ENCODE assay signal across 8 mouse cellular contexts in the genomic region with DNA sequence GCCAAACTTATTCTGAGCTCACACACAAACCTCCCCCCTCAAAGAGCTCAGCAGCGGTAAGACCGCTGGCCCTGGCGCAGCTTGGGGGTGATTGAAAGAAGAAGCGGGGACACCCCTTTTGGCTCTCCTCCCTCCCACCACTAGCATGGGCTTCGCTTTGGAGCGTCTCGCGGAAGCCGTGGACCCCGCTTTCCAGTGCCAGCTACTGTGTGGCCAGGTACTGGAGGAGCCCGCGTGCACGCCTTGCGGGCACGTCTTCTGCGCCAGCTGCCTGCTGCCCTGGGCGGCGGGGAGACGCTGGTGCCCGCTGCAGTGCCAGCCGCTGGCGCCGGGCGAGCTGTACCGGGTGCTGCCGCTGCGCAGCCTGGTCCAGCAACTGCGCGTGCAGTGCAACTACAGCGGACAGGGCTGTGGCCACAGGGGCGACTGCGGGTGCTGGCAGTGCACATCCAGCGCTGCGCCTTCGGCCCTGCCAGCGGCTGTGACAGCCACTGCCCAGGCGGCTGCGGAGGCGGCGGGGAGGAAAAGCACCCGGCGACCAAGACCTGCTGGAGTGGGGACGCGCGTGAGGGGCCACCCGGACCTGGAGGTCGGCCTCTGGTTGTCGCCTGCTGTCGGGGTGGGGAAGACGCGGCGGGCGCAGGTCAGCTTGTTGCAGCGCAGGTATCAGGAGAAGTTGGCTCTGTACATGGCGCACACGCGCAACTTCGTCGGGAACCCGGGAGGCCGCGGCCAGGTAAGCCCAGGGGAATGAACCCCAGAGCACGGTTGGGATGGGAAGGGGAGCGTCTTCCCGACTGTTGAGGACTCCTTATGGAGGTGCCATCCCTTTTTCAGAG. TPM values are rescaled to one million over a fixed set of nuclear protein-coding genes. Genes with fewer than 3 reads are reported as not detected.
DNase-seq lines count a peak whose midpoint lies in the region; ATAC-seq and TF ChIP-seq lines count a peak whose summit lies in the region.

Gene Pdzrn4, plus strand, starts transcription at position 112 of the 839 bp plus-strand sequence.

- H3K9me3 ChIP-seq in lung, postnatal 0 days (ENCODE audit: low read length): no peaks in the 10 kb centered on the region
- no peaks in the 10 kb centered on the region for H3K9me3 ChIP-seq in forebrain, embryonic 11.5 days (ENCODE audit: control insufficient read depth, low read length)
- no peaks in the 10 kb centered on the region for H3K9me3 ChIP-seq in heart, postnatal 0 days (replicated peaks; ENCODE audit: control insufficient read depth, low read length)
- H3K9me3 ChIP-seq in midbrain, postnatal 0 days (ENCODE audit: low read length): no peaks in the 10 kb centered on the region

- WGBS in lung, postnatal 0 days: under 1% methylated on average over 65 of the region's 65 CpGs
- under 1% methylated on average over 64 of the region's 65 CpGs for WGBS in forebrain, embryonic 11.5 days
- 1% methylated on average over 64 of the region's 65 CpGs for WGBS in heart, postnatal 0 days
- under 1% methylated on average over 63 of the region's 65 CpGs for WGBS in midbrain, postnatal 0 days

- TF ChIP-seq CTCF in lung, postnatal 0 days (IDR thresholded peaks at IDR 0.05): no peak
- TF ChIP-seq CTCF in heart, postnatal 0 days (IDR thresholded peaks at IDR 0.05; ENCODE audit: low read depth): no peak
- peak; percentile 5 for TF ChIP-seq CTCF in left cerebral cortex, adult 2 months (IDR thresholded peaks at IDR 0.05)
- TF ChIP-seq CTCF in midbrain, postnatal 0 days (IDR thresholded peaks at IDR 0.05): no peak

- H3K4me1 ChIP-seq in lung, postnatal 0 days (ENCODE audit: insufficient read depth, low read depth, low read length): 0 out of 2 replicates have a peak, but pooled peaks cover 3% of the 10 kb centered on the region
- H3K4me1 ChIP-seq in forebrain, embryonic 11.5 days (replicated peaks; ENCODE audit: control insufficient read depth, insufficient read depth, low read length): peaks cover 5% of the 10 kb centered on the region; the same call in 1 of the 2 replicates
- 0 out of 2 replicates have a peak, but pooled peaks cover 7% of the 10 kb centered on the region for H3K4me1 ChIP-seq in heart, postnatal 0 days (ENCODE audit: control insufficient read depth, insufficient read depth)
- H3K4me1 ChIP-seq in midbrain, postnatal 0 days (ENCODE audit: insufficient read depth, low read length): no peaks in the 10 kb centered on the region

- peak within 1 kb of the TSS; percentile 59 for H3K4me2 ChIP-seq in lung, postnatal 0 days (replicated peaks; ENCODE audit: low read depth, low read length)
- H3K4me2 ChIP-seq in forebrain, embryonic 11.5 days (ENCODE audit: low read depth, low read length, severe bottlenecking): peak within 1 kb of the TSS; percentile 97
- H3K4me2 ChIP-seq in heart, postnatal 0 days (ENCODE audit: low read depth, low read length): peak within 1 kb of the TSS; percentile 91
- H3K4me2 ChIP-seq in midbrain, postnatal 0 days (ENCODE audit: low read depth, low read length, poor library complexity, severe bottlenecking): peak within 1 kb of the TSS; percentile 95

- intact Hi-C loops in left cerebral cortex, adult 2 months (cut with DNase I): no loop called here

- peak within 1 kb of the TSS; percentile 26 for H3K4me3 ChIP-seq in lung, postnatal 0 days (ENCODE audit: low read depth, low read length)
- peak within 1 kb of the TSS; percentile 56 for H3K4me3 ChIP-seq in forebrain, embryonic 11.5 days (ENCODE audit: low read depth, low read length)
- peak within 1 kb of the TSS; percentile 59 for H3K4me3 ChIP-seq in heart, postnatal 0 days (ENCODE audit: low read depth, low read length)
- peak within 1 kb of the TSS; percentile 64 for H3K4me3 ChIP-seq in left cerebral cortex, adult 2 months
- H3K4me3 ChIP-seq in midbrain, postnatal 0 days (ENCODE audit: low read depth, low read length): peak within 1 kb of the TSS; percentile 66

- peak; percentile 28; the same call in 1 of the 2 replicates for ATAC-seq in lung, postnatal 0 days
- peak; percentile 82 for ATAC-seq in forebrain, embryonic 11.5 days (replicated peaks; ENCODE audit: low FRiP score)
- peak; percentile 84 for ATAC-seq in heart, postnatal 0 days (ENCODE audit: insufficient read depth, low read depth)
- peak; percentile 78 for ATAC-seq in midbrain, postnatal 0 days (ENCODE audit: low FRiP score)

- H3K36me3 ChIP-seq in lung, postnatal 0 days (ENCODE audit: insufficient read depth, low read length): no peaks in the 10 kb centered on the region
- no peaks in the 10 kb centered on the region for H3K36me3 ChIP-seq in forebrain, embryonic 11.5 days (ENCODE audit: control insufficient read depth, insufficient read depth, low read length)
- no peaks in the 10 kb centered on the region for H3K36me3 ChIP-seq in heart, postnatal 0 days (replicated peaks; ENCODE audit: control insufficient read depth, insufficient read depth, low read length)
- no peaks in the 10 kb centered on the region for H3K36me3 ChIP-seq in midbrain, postnatal 0 days (ENCODE audit: insufficient read depth, low read length)

- no peak within 1 kb of the TSS for H3K9ac ChIP-seq in lung, postnatal 0 days (replicated peaks; ENCODE audit: low read depth)
- H3K9ac ChIP-seq in forebrain, embryonic 11.5 days (ENCODE audit: low read length): peak within 1 kb of the TSS; percentile 44; the same call in 1 of the 2 replicates
- peak within 1 kb of the TSS; percentile 32; the same call in 1 of the 2 replicates for H3K9ac ChIP-seq in heart, postnatal 0 days (replicated peaks; ENCODE audit: low read depth, low read length)
- H3K9ac ChIP-seq in midbrain, postnatal 0 days (replicated peaks; ENCODE audit: low read length, poor library complexity, severe bottlenecking): peak within 1 kb of the TSS; percentile 57

- no peak within 1 kb of the TSS for H3K27ac ChIP-seq in lung, postnatal 0 days (ENCODE audit: low read length)
- H3K27ac ChIP-seq in forebrain, embryonic 11.5 days (ENCODE audit: low read depth, low read length): no peak within 1 kb of the TSS
- H3K27ac ChIP-seq in heart, postnatal 0 days (ENCODE audit: low read depth): no peak within 1 kb of the TSS
- peak within 1 kb of the TSS; percentile 80 for H3K27ac ChIP-seq in left cerebral cortex, adult 2 months
- no peak within 1 kb of the TSS for H3K27ac ChIP-seq in midbrain, postnatal 0 days (ENCODE audit: low read depth, low read length)

- DNase-seq in lung, postnatal 0 days (ENCODE audit: low spot score): no peak
- DNase-seq in lung, adult 18-20 months: no peak
- peak; percentile 78 for DNase-seq in forebrain, embryonic 11.5 days (ENCODE audit: low spot score)
- DNase-seq in heart, postnatal 0 days (ENCODE audit: low spot score): peak; percentile 8
- DNase-seq in left cerebral cortex, adult 2 months (ENCODE audit: extremely low spot score in 1 of 2, low spot score in 2 of 2): peak; percentile 47 to 56
- peak; percentile 58 for DNase-seq in midbrain, postnatal 0 days (ENCODE audit: low spot score)
- DNase-seq in testis, postnatal 10 days (ENCODE audit: low spot score): peak; percentile 41
- DNase-seq in thymus, postnatal 10 days (ENCODE audit: low spot score in 2 of 2): no peak

- no peak for TF ChIP-seq EP300 in lung, postnatal 0 days (IDR thresholded peaks at IDR 0.05)
- no peak for TF ChIP-seq EP300 in heart, postnatal 0 days (IDR thresholded peaks at IDR 0.05; ENCODE audit: low read depth)

- H3K27me3 ChIP-seq in lung, postnatal 0 days (replicated peaks; ENCODE audit: insufficient read depth, low read length): peaks cover 6% of the 10 kb centered on the region; the same call in 1 of the 2 replicates
- H3K27me3 ChIP-seq in forebrain, embryonic 11.5 days (ENCODE audit: control insufficient read depth, insufficient read depth, low read length): peaks cover 23% of the 10 kb centered on the region
- H3K27me3 ChIP-seq in heart, postnatal 0 days (ENCODE audit: control insufficient read depth, insufficient read depth, low read length): peaks cover 30% of the 10 kb centered on the region
- 0 out of 2 replicates have a peak, but pooled peaks cover 7% of the 10 kb centered on the region for H3K27me3 ChIP-seq in midbrain, postnatal 0 days (ENCODE audit: insufficient read depth, low read length)

RNA-seq across cellular contexts. Expression of gene Pdzrn4, which starts in this region (rescaled TPM):
- 0.60 and 0.70 TPM in 2 replicates for polyA plus RNA-seq in lung, postnatal 0 days (2015; fragmentation: Nextera tagmentation; extraction: Ambion mirVana)
- polyA plus RNA-seq in forebrain, embryonic 11.5 days (2014; fragmentation: Nextera tagmentation; extraction: Ambion mirVana): 3.2 and 3.8 TPM in 2 replicates
- total RNA-seq in heart, postnatal 0 days (2014; rRNA removed; ENCODE audit: low replicate concordance): 0.46 and 3.1 TPM in 2 replicates
- 2.6 and 3.1 TPM in 2 replicates for polyA plus RNA-seq in heart, postnatal 0 days (2015; fragmentation: Nextera tagmentation; extraction: Ambion mirVana)
- 10 to 100 TPM; 11.4 to 11.5 TPM for total RNA-seq in left cerebral cortex, adult 2 months (2021)
- 14.6 and 19.0 TPM in 2 replicates for total RNA-seq in midbrain, postnatal 0 days (2014; rRNA removed)
- polyA plus RNA-seq in midbrain, postnatal 0 days (2015; fragmentation: Nextera tagmentation; extraction: Ambion mirVana): 23.0 and 23.2 TPM in 2 replicates

Comparison
In these comparisons a context has a peak if more than half of its experiments do, and no peak if none do; other contexts are left out.
1. Peak in ATAC-seq, H3K4me3 ChIP-seq and H3K4me2 ChIP-seq in lung, postnatal 0 days; RNA of the gene not detected or under 1 TPM.
2. ATAC-seq: peak in every context shown above with its lines; median percentile 84 in heart, postnatal 0 days; 82 in forebrain, embryonic 11.5 days; 78 in midbrain, postnatal 0 days; 28 in lung, postnatal 0 days.
3. DNase-seq: peak in forebrain, embryonic 11.5 days (single experiment), heart, postnatal 0 days (single experiment), left cerebral cortex, adult 2 months (2 of 2), midbrain, postnatal 0 days (single experiment) and testis, postnatal 10 days (single experiment); none in lung, postnatal 0 days (single experiment), lung, adult 18-20 months (0 of 2) and thymus, postnatal 10 days (0 of 2).
4. Peak in every context shown above with its lines, with median percentiles within 50 percentile points of each other: H3K4me2 ChIP-seq and H3K4me3 ChIP-seq.